Mouse (Mus musculus) kidney, postnatal 25 days (tissue): ENCODE results near the gene Rraga.
"Not testable (repeated sequence)": the region's sequence is repeated elsewhere in the genome, so short reads cannot be mapped to it uniquely, and the experiment has no call there.

Experiments used
- DNase-seq, 2 experiments: peaks; one replicate each; pipeline ENCODE4 v3.0.0; 2021; ENCODE audit warnings: mixed read lengths in 2 of 2

Gene Rraga

DNA sequence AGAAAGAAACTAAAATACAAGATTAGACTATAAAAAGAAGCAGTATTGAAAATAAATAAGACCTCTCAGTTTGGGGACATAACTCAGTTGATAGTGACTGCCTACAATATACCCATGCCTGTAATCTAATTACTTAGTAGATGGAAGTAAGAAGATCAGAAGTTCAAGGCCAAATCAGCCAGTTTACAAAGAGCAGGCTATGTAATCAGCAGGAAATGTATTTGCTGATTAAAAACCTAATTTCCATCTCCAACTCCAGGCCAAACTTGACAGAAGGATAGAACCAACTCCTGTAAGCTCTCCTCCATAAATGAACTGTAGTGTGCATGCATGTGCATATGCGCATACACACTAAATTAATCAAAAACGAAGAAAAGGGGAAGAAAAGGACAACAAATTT is 15.8 kb downstream of the Rraga start:
- no peak for DNase-seq

DNA sequence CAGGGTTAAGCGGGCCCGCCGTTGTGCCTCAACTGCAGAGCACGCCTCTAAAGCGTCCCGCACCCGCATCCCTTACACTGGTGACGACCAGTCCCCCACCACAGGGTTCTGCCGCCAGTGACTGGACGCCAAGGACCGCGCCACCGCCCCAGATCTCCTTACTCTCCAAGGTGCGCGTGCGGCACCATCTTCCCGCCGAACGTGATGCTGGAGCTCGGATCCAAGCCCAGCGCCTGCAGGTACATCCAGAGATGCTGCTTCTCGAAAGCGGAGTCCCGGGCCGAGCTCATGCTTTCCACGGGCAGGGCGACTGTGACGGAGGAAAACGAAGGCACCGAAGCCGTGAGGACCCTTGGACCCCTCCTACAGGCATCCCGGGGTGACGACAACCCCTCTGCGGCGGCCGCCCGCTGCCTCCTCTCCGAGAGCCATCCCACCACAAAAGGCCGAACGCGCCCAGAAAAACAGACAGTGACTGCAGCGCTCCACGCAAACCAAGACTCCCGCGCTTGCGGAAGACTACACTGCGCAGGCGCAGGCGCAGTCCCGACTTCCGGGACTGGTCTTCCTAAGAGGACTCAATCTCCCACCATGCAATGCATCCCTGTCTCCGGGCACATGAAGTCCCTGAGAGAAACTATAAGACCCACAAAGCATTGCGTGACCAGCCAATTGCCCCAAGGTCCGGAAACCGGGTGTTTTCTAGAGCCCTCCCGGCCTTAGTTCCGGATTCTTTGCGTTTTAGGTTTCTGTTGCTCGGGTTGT is 36.2 kb downstream of the Rraga start, which contains the start of gene Haus6:
Gene Haus6 (minus strand): TSS at position 532 of the 765 bp plus-strand sequence.
- peak; percentile 91 to 97 for DNase-seq

- DNase-seq: no peak
Measured at GRCm38 (mm10) chr4:86612289-86612620, 36.8 kb downstream of the Rraga start.

- no peak for DNase-seq
Measured at GRCm38 (mm10) chr4:86620506-86620905, 45.0 kb downstream of the Rraga start.

DNA sequence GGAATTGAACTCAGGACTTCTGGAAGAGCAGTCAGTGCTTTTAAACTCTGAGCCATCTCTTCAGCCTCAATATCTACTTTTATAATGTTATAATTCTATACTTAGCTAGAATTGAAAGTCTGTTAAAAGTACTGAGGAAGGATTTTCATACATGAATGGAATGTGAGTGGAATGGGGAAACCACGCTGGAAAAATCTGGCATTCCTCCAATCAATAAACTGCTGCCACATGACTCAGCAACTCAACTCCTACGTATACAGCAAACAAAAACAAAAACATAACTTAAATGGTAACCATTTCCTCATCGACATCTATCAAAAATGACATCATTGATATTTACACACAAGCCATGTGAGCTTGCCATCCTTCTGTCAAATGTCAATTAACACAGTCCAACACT is 46.6 kb downstream of the Rraga start:
- DNase-seq: no peak

DNA sequence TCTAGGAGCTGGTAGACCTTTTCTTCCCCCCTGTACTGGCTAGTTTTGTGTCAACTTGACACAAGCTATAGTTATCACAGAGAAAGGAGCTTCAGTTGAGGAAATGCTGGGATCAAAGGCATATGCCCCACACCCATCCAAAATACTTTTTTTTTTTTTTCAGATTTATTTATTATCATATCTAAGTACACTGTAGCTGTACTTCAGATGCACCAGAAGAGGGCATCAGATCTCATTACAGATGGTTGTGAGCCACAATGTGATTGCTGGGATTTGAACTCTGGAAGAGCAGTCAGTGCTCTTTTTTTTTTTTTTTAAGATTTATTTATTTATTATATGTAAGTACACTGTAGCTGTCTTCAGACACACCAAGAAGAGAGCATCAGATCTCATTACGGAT is 47.1 kb downstream of the Rraga start:
- not testable (repeated sequence) for DNase-seq

GRCm38 (mm10) chr4:86625463-86625862 is 50.0 kb downstream of the Rraga start:
- DNase-seq: no peak

DNA sequence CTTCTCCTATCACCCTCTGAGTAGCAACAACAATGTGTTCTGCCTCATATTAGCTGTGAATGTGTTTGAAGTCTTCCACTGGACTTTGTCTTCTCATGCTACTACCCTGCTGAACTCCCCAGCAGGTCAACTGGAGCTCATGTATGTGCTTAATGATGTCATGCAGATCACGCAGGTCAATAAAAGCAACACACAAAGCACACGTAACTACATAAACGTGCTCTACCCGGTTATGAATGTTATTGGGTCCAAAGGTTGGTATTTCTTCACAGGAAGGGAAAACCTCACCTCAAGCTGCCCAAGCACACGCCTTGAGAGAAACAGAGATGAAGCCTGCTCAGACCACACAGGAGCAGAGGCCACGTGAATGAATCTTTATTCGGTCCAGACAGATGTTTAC is 51.0 kb downstream of the Rraga start:
- not testable (repeated sequence) for DNase-seq
